Mouse (Mus musculus) kidney, embryonic 15.5 days (tissue): Measurements from ENCODE around the gene Rasa2. TPM values are rescaled to one million over a fixed set of nuclear protein-coding genes. Genes with fewer than 3 reads are reported as not detected.

Experiments
- ATAC-seq: fragments of 200-750 bp; cut with Nextera tagmentation; replicated peaks from 2 replicates; pipeline ENCODE4 v1.8.0; 2017; ENCODE audit warnings: moderate TSS enrichment; ENCODE audit not compliant: low FRiP score
- H3K27ac ChIP-seq: fragments of 300-500 bp; sonication (generic); 2 replicates; pipeline ENCODE4 v1.5.1; 2015; ENCODE audit warnings: mild to moderate bottlenecking, inconsistent platforms
- H3K27me3 ChIP-seq: fragments of 300-500 bp; sonication (generic); 2 replicates; pipeline ENCODE4 v1.6.1; 2015; ENCODE audit warnings: inconsistent platforms
- H3K36me3 ChIP-seq: fragments of 300-500 bp; sonication (generic); 2 replicates; pipeline ENCODE4 v1.6.1; 2015; ENCODE audit warnings: inconsistent platforms
- H3K4me1 ChIP-seq: fragments of 300-500 bp; sonication (generic); 2 replicates; pipeline ENCODE4 v1.6.1; 2015; ENCODE audit warnings: inconsistent platforms
- H3K4me2 ChIP-seq: fragments of 300-500 bp; sonication (generic); 2 replicates; pipeline ENCODE4 v1.6.1; 2015; ENCODE audit warnings: moderate library complexity, mild to moderate bottlenecking, inconsistent platforms
- H3K4me3 ChIP-seq: fragments of 300-500 bp; sonication (generic); replicated peaks from 2 replicates; pipeline ENCODE4 v1.5.1; 2015; ENCODE audit warnings: mild to moderate bottlenecking, inconsistent platforms
- H3K9ac ChIP-seq: fragments of 300-500 bp; sonication (generic); 2 replicates; pipeline ENCODE4 v1.6.1; 2015; ENCODE audit warnings: mild to moderate bottlenecking, inconsistent platforms
- H3K9me3 ChIP-seq: fragments of 300-500 bp; sonication (generic); replicated peaks from 2 replicates; pipeline ENCODE4 v1.6.1; 2016; ENCODE audit warnings: inconsistent platforms
- WGBS: fragments of 180-500 bp; shearing (Covaris S2); methylation state at CpG from one replicate; pipeline ENCODE4 v1.1.7; 2015; ENCODE audit warnings: mixed read lengths; 5-methylcytosine and 5-hydroxymethylcytosine counted together
- polyA plus RNA-seq: library from polyadenylated mRNA; unstranded; fragments of >200 nt; fragmentation: Nextera tagmentation; extraction: Ambion mirVana; gene quantifications from 2 replicates; pipeline ENCODE4 v1.2.1, GENCODE M21; 2015

Rasa2 gene
- polyA plus RNA-seq, 1 experiment from 2014 or later, result 17.3 TPM

GRCm38 (mm10) chr9:96515737-96516136 is 115.7 kb downstream of the Rasa2 start:
- no peak overlapping the region for H3K4me2 ChIP-seq
- peaks cover 10% of the 10 kb centered on the region; the same call in 1 of the 2 replicates for H3K4me1 ChIP-seq
- no peak overlapping the region for H3K4me3 ChIP-seq
- 88% methylated on average over 5 of the region's 5 CpGs for WGBS
- H3K9ac ChIP-seq, result no peak overlapping the region
- no peaks in the 10 kb centered on the region for H3K36me3 ChIP-seq
- no peak overlapping the region for H3K27ac ChIP-seq
- H3K9me3 ChIP-seq, result no peaks in the 10 kb centered on the region
- H3K27me3 ChIP-seq, result no peaks in the 10 kb centered on the region
- no peak for ATAC-seq

- H3K9ac ChIP-seq, result no peak overlapping the region
- H3K36me3 ChIP-seq, result no peaks in the 10 kb centered on the region
- no peak overlapping the region for H3K4me3 ChIP-seq
- no peaks in the 10 kb centered on the region for H3K27me3 ChIP-seq
- no peak overlapping the region for H3K4me2 ChIP-seq
- no peak overlapping the region for H3K27ac ChIP-seq
- H3K9me3 ChIP-seq, result no peaks in the 10 kb centered on the region
- peaks cover 10% of the 10 kb centered on the region for H3K4me1 ChIP-seq
- 53% methylated on average over 5 of the region's 5 CpGs for WGBS
- 0 out of 2 replicates have a peak, but pooled peaks have one; percentile 47 for ATAC-seq
These were observed 117.1 kb downstream of the Rasa2 start for GRCm38 (mm10) chr9:96514278-96514677.

GRCm38 (mm10) chr9:96506011-96506498 is 125.4 kb downstream of the Rasa2 start:
- Histone ChIP-seq H3K27ac (peak overlapping the region; percentile 90), H3K4me2 (peak overlapping the region; percentile 56), H3K36me3 (no peaks in the 10 kb centered on the region), H3K4me1 (peaks cover 34% of the 10 kb centered on the region), H3K27me3 (no peaks in the 10 kb centered on the region), H3K9me3 (no peaks in the 10 kb centered on the region), H3K4me3 (peak overlapping the region; percentile 24), H3K9ac (no peak overlapping the region)
- ATAC-seq, result peak; percentile 92
- 14% methylated on average over 10 of the region's 10 CpGs for WGBS

GRCm38 (mm10) chr9:96505156-96505555 is 126.3 kb downstream of the Rasa2 start:
- 86% methylated on average over 4 of the region's 4 CpGs for WGBS
- H3K4me1 ChIP-seq, result peaks cover 36% of the 10 kb centered on the region
- H3K4me2 ChIP-seq, result no peak overlapping the region
- H3K4me3 ChIP-seq, result no peak overlapping the region
- no peak overlapping the region for H3K9ac ChIP-seq
- H3K27ac ChIP-seq, result peak overlapping the region; percentile 90
- H3K9me3 ChIP-seq, result no peaks in the 10 kb centered on the region
- ATAC-seq, result no peak
- H3K27me3 ChIP-seq, result no peaks in the 10 kb centered on the region
- H3K36me3 ChIP-seq, result no peaks in the 10 kb centered on the region

GRCm38 (mm10) chr9:96504116-96504895 is 127.1 kb downstream of the Rasa2 start:
- H3K27me3 ChIP-seq, result no peaks in the 10 kb centered on the region
- WGBS, result 64% methylated on average over 17 of the region's 17 CpGs
- H3K9me3 ChIP-seq, result no peaks in the 10 kb centered on the region
- H3K4me3 ChIP-seq, result no peak overlapping the region
- no peak overlapping the region for H3K4me2 ChIP-seq
- H3K27ac ChIP-seq, result no peak overlapping the region
- no peak for ATAC-seq
- no peaks in the 10 kb centered on the region for H3K36me3 ChIP-seq
- H3K4me1 ChIP-seq, result peaks cover 36% of the 10 kb centered on the region
- H3K9ac ChIP-seq, result no peak overlapping the region

GRCm38 (mm10) chr9:96502856-96503610 is 128.4 kb downstream of the Rasa2 start:
- ATAC-seq, result no peak
- H3K4me2 ChIP-seq, result no peak overlapping the region
- 76% methylated on average over 6 of the region's 6 CpGs for WGBS
- H3K36me3 ChIP-seq, result no peaks in the 10 kb centered on the region
- peaks cover 27% of the 10 kb centered on the region for H3K4me1 ChIP-seq
- no peak overlapping the region for H3K27ac ChIP-seq
- no peaks in the 10 kb centered on the region for H3K27me3 ChIP-seq
- no peak overlapping the region for H3K9ac ChIP-seq
- no peak overlapping the region for H3K4me3 ChIP-seq
- H3K9me3 ChIP-seq, result peaks cover 5% of the 10 kb centered on the region; the same call in 1 of the 2 replicates

GRCm38 (mm10) chr9:96501217-96501616 is 130.2 kb downstream of the Rasa2 start:
- Histone ChIP-seq H3K4me1 (peaks cover 22% of the 10 kb centered on the region), H3K9me3 (peaks cover 5% of the 10 kb centered on the region; the same call in 1 of the 2 replicates), H3K27me3 (no peaks in the 10 kb centered on the region), H3K36me3 (no peaks in the 10 kb centered on the region), H3K9ac (no peak overlapping the region), H3K4me2 (no peak overlapping the region), H3K27ac (0 out of 2 replicates have a peak overlapping the region, but pooled peaks have one; percentile 9), H3K4me3 (no peak overlapping the region)
- no peak for ATAC-seq
- 29% methylated on average over 7 of the region's 7 CpGs for WGBS

GRCm38 (mm10) chr9:96493212-96493611 is 138.2 kb downstream of the Rasa2 start:
- 14% methylated on average over 3 of the region's 3 CpGs for WGBS
- peak; percentile 73 for ATAC-seq
- Histone ChIP-seq H3K36me3 (no peaks in the 10 kb centered on the region), H3K4me3 (no peak overlapping the region), H3K4me1 (peaks cover 12% of the 10 kb centered on the region), H3K27ac (no peak overlapping the region), H3K9ac (no peak overlapping the region), H3K27me3 (no peaks in the 10 kb centered on the region), H3K9me3 (no peaks in the 10 kb centered on the region), H3K4me2 (0 out of 2 replicates have a peak overlapping the region, but pooled peaks have one; percentile 19)

- Histone ChIP-seq H3K9ac (no peak overlapping the region), H3K36me3 (no peaks in the 10 kb centered on the region), H3K4me3 (no peak overlapping the region), H3K4me1 (peaks cover 12% of the 10 kb centered on the region), H3K9me3 (no peaks in the 10 kb centered on the region), H3K27ac (no peak overlapping the region), H3K4me2 (no peak overlapping the region), H3K27me3 (no peaks in the 10 kb centered on the region)
- ATAC-seq, result no peak
- WGBS, result 43% methylated on average over 12 of the region's 12 CpGs
These were observed 139.6 kb downstream of the Rasa2 start for GRCm38 (mm10) chr9:96491810-96492209.

Other genes starting within 250 kb of the Rasa2 start
- 208 and 216 TPM in 2 replicates for gene Rnf7, start 152.9 kb downstream of the Rasa2 start, polyA plus RNA-seq
- not detected in 2 replicates for gene Gm28729, start 106.4 kb downstream of the Rasa2 start, polyA plus RNA-seq
- 20.6 TPM in 2 replicates for gene Zbtb38, start 121.2 kb upstream of the Rasa2 start, polyA plus RNA-seq